Mouse (Mus musculus) midbrain, embryonic 13.5 days (tissue): Measurements from ENCODE around the gene Ednrb. TPM values are rescaled to one million over a fixed set of nuclear protein-coding genes. Genes with fewer than 3 reads are reported as not detected.

Experiments
- ATAC-seq: fragments of 200-750 bp; cut with Nextera tagmentation; 2 replicates; pipeline ENCODE4 v1.8.0; 2017; ENCODE audit warnings: mild to moderate bottlenecking, moderate TSS enrichment, moderate library complexity
- H3K27ac ChIP-seq: fragments of 300-500 bp; sonication (generic); 2 replicates; pipeline ENCODE4 v1.5.1; 2015; ENCODE audit warnings: inconsistent platforms, mild to moderate bottlenecking, moderate library complexity
- H3K27me3 ChIP-seq: fragments of 300-500 bp; sonication (generic); 2 replicates; pipeline ENCODE4 v1.6.1; 2015; ENCODE audit warnings: mild to moderate bottlenecking, inconsistent platforms
- H3K36me3 ChIP-seq: fragments of 300-500 bp; sonication (generic); 2 replicates; pipeline ENCODE4 v1.6.1; 2015; ENCODE audit warnings: mild to moderate bottlenecking, inconsistent platforms
- H3K4me1 ChIP-seq: fragments of 300-500 bp; sonication (generic); replicated peaks from 2 replicates; pipeline ENCODE4 v1.6.1; 2015; ENCODE audit warnings: inconsistent platforms
- H3K4me2 ChIP-seq: fragments of 300-500 bp; sonication (generic); replicated peaks from 2 replicates; pipeline ENCODE4 v1.6.1; 2015; ENCODE audit warnings: moderate library complexity, mild to moderate bottlenecking, inconsistent platforms
- H3K4me3 ChIP-seq: fragments of 300-500 bp; sonication (generic); replicated peaks from 2 replicates; pipeline ENCODE4 v1.5.1; 2015; ENCODE audit warnings: mild to moderate bottlenecking, inconsistent platforms
- H3K9ac ChIP-seq: fragments of 300-500 bp; sonication (generic); replicated peaks from 2 replicates; pipeline ENCODE4 v1.6.1; 2015; ENCODE audit warnings: mild to moderate bottlenecking, inconsistent platforms
- H3K9me3 ChIP-seq: fragments of 300-500 bp; sonication (generic); 2 replicates; pipeline ENCODE4 v1.6.1; 2016; ENCODE audit warnings: mild to moderate bottlenecking, inconsistent platforms
- WGBS: fragments of 180-500 bp; shearing (Covaris S2); methylation state at CpG from one replicate; pipeline ENCODE4 v1.1.7; 2015; 5-methylcytosine and 5-hydroxymethylcytosine counted together
- polyA plus RNA-seq: library from polyadenylated mRNA; unstranded; fragments of >200 nt; fragmentation: Nextera tagmentation; extraction: Ambion mirVana; gene quantifications from 2 replicates; pipeline ENCODE4 v1.2.1, GENCODE M21; 2015

Ednrb gene
- polyA plus RNA-seq, result 86.9 and 105 TPM in 2 replicates

- Histone ChIP-seq H3K27me3 (no peaks in the 10 kb centered on the region), H3K4me2 (peak within 1 kb of the TSS; percentile 96), H3K27ac (peak within 1 kb of the TSS; percentile 74), H3K4me1 (peaks cover 26% of the 10 kb centered on the region), H3K36me3 (no peaks in the 10 kb centered on the region), H3K9me3 (no peaks in the 10 kb centered on the region), H3K4me3 (peak within 1 kb of the TSS; percentile 58), H3K9ac (peak within 1 kb of the TSS; percentile 68)
- 0% methylated on average over 24 of the region's 24 CpGs for WGBS
- peak; percentile 82 for ATAC-seq
These were observed at the start of gene Ednrb for GRCm38 (mm10) chr14:103844011-103844549. Gene Ednrb (minus strand): TSS chr14:103844402.

GRCm38 (mm10) chr14:103892411-103892938, 48.3 kb upstream of the Ednrb start:
- Histone ChIP-seq H3K4me1 (no peaks in the 10 kb centered on the region), H3K4me3 (no peak overlapping the region), H3K4me2 (no peak overlapping the region), H3K27ac (no peak overlapping the region), H3K9ac (no peak overlapping the region), H3K36me3 (no peaks in the 10 kb centered on the region), H3K27me3 (no peaks in the 10 kb centered on the region), H3K9me3 (no peaks in the 10 kb centered on the region)
- 90% methylated on average over 8 of the region's 8 CpGs for WGBS
- no peak for ATAC-seq

GRCm38 (mm10) chr14:103890761-103891160, 46.6 kb upstream of the Ednrb start:
- no peak overlapping the region for H3K9ac ChIP-seq
- H3K27me3 ChIP-seq, result no peaks in the 10 kb centered on the region
- 88% methylated on average over 4 of the region's 4 CpGs for WGBS
- no peaks in the 10 kb centered on the region for H3K36me3 ChIP-seq
- no peak overlapping the region for H3K4me3 ChIP-seq
- no peak overlapping the region for H3K27ac ChIP-seq
- no peak for ATAC-seq
- no peaks in the 10 kb centered on the region for H3K4me1 ChIP-seq
- H3K4me2 ChIP-seq, result no peak overlapping the region
- H3K9me3 ChIP-seq, result no peaks in the 10 kb centered on the region

- H3K36me3 ChIP-seq, result no peaks in the 10 kb centered on the region
- ATAC-seq, result no peak
- no peaks in the 10 kb centered on the region for H3K27me3 ChIP-seq
- no peak overlapping the region for H3K27ac ChIP-seq
- H3K4me1 ChIP-seq, result no peaks in the 10 kb centered on the region
- WGBS, result 75% methylated on average over 7 of the region's 7 CpGs
- no peak overlapping the region for H3K4me3 ChIP-seq
- H3K4me2 ChIP-seq, result no peak overlapping the region
- H3K9ac ChIP-seq, result no peak overlapping the region
- no peaks in the 10 kb centered on the region for H3K9me3 ChIP-seq
These were observed 40.8 kb upstream of the Ednrb start for GRCm38 (mm10) chr14:103884892-103885575.

- no peak overlapping the region for H3K4me3 ChIP-seq
- H3K4me2 ChIP-seq, result no peak overlapping the region
- H3K27ac ChIP-seq, result no peak overlapping the region
- no peaks in the 10 kb centered on the region for H3K9me3 ChIP-seq
- no peak overlapping the region for H3K9ac ChIP-seq
- no peaks in the 10 kb centered on the region for H3K36me3 ChIP-seq
- no peaks in the 10 kb centered on the region for H3K27me3 ChIP-seq
- WGBS, result 79% methylated on average over 3 of the region's 3 CpGs
- no peak for ATAC-seq
- no peaks in the 10 kb centered on the region for H3K4me1 ChIP-seq
These were observed 38.7 kb upstream of the Ednrb start for GRCm38 (mm10) chr14:103882943-103883342.

GRCm38 (mm10) chr14:103877117-103877516, 32.9 kb upstream of the Ednrb start:
- H3K4me2 ChIP-seq, result no peak overlapping the region
- H3K27me3 ChIP-seq, result no peaks in the 10 kb centered on the region
- H3K36me3 ChIP-seq, result no peaks in the 10 kb centered on the region
- no peak overlapping the region for H3K27ac ChIP-seq
- no peak overlapping the region for H3K9ac ChIP-seq
- no peaks in the 10 kb centered on the region for H3K4me1 ChIP-seq
- no peak overlapping the region for H3K4me3 ChIP-seq
- ATAC-seq, result no peak
- WGBS, result 87% methylated on average over 2 of the region's 2 CpGs
- H3K9me3 ChIP-seq, result no peaks in the 10 kb centered on the region

- no peak for ATAC-seq
- H3K27me3 ChIP-seq, result no peaks in the 10 kb centered on the region
- 89% methylated on average over 3 of the region's 3 CpGs for WGBS
- H3K4me2 ChIP-seq, result no peak overlapping the region
- no peaks in the 10 kb centered on the region for H3K9me3 ChIP-seq
- H3K4me1 ChIP-seq, result no peaks in the 10 kb centered on the region
- H3K36me3 ChIP-seq, result no peaks in the 10 kb centered on the region
- H3K9ac ChIP-seq, result no peak overlapping the region
- no peak overlapping the region for H3K27ac ChIP-seq
- H3K4me3 ChIP-seq, result no peak overlapping the region
These were observed 32.4 kb upstream of the Ednrb start for GRCm38 (mm10) chr14:103876598-103876997.

GRCm38 (mm10) chr14:103866636-103867035, 22.4 kb upstream of the Ednrb start:
- no peak overlapping the region for H3K27ac ChIP-seq
- H3K9ac ChIP-seq, result no peak overlapping the region
- no peaks in the 10 kb centered on the region for H3K27me3 ChIP-seq
- H3K4me2 ChIP-seq, result no peak overlapping the region
- H3K4me3 ChIP-seq, result no peak overlapping the region
- no peaks in the 10 kb centered on the region for H3K9me3 ChIP-seq
- ATAC-seq, result no peak
- H3K36me3 ChIP-seq, result no peaks in the 10 kb centered on the region
- 85% methylated on average over 2 of the region's 2 CpGs for WGBS
- H3K4me1 ChIP-seq, result no peaks in the 10 kb centered on the region

- no peak for ATAC-seq
- Histone ChIP-seq H3K4me1 (no peaks in the 10 kb centered on the region), H3K9ac (no peak overlapping the region), H3K4me2 (no peak overlapping the region), H3K36me3 (no peaks in the 10 kb centered on the region), H3K27ac (no peak overlapping the region), H3K4me3 (no peak overlapping the region), H3K27me3 (no peaks in the 10 kb centered on the region), H3K9me3 (no peaks in the 10 kb centered on the region)
- 87% methylated on average over 2 of the region's 2 CpGs for WGBS
These were observed 21.0 kb upstream of the Ednrb start for GRCm38 (mm10) chr14:103865226-103865625.

GRCm38 (mm10) chr14:103850071-103850845, 6.1 kb upstream of the Ednrb start:
- no peaks in the 10 kb centered on the region for H3K27me3 ChIP-seq
- H3K4me1 ChIP-seq, result 0 out of 2 replicates have a peak, but pooled peaks cover under 1% of the 10 kb centered on the region
- no peak overlapping the region for H3K4me3 ChIP-seq
- no peak overlapping the region for H3K4me2 ChIP-seq
- H3K36me3 ChIP-seq, result no peaks in the 10 kb centered on the region
- WGBS, result 59% methylated on average over 7 of the region's 7 CpGs
- H3K27ac ChIP-seq, result no peak overlapping the region
- ATAC-seq, result 0 out of 2 replicates have a peak, but pooled peaks have one; percentile 17
- peaks cover 2% of the 10 kb centered on the region; the same call in 1 of the 2 replicates for H3K9me3 ChIP-seq
- H3K9ac ChIP-seq, result no peak overlapping the region

GRCm38 (mm10) chr14:103845716-103846115, 1.5 kb upstream of the Ednrb start:
- no peak overlapping the region for H3K9ac ChIP-seq
- H3K4me1 ChIP-seq, result peaks cover 26% of the 10 kb centered on the region
- no peak overlapping the region for H3K4me2 ChIP-seq
- H3K4me3 ChIP-seq, result no peak overlapping the region
- no peaks in the 10 kb centered on the region for H3K27me3 ChIP-seq
- H3K27ac ChIP-seq, result no peak overlapping the region
- 98% methylated on average over 2 of the region's 2 CpGs for WGBS
- no peaks in the 10 kb centered on the region for H3K9me3 ChIP-seq
- H3K36me3 ChIP-seq, result no peaks in the 10 kb centered on the region
- no peak for ATAC-seq

GRCm38 (mm10) chr14:103844944-103845343, 742 bp upstream of the Ednrb start:
- H3K9me3 ChIP-seq, result no peaks in the 10 kb centered on the region
- no peak overlapping the region for H3K4me3 ChIP-seq
- no peak for ATAC-seq
- peak overlapping the region; percentile 74 for H3K27ac ChIP-seq
- H3K36me3 ChIP-seq, result no peaks in the 10 kb centered on the region
- WGBS, result 36% methylated on average over 7 of the region's 7 CpGs
- peak overlapping the region; percentile 96 for H3K4me2 ChIP-seq
- no peak overlapping the region for H3K9ac ChIP-seq
- H3K27me3 ChIP-seq, result no peaks in the 10 kb centered on the region
- H3K4me1 ChIP-seq, result peaks cover 26% of the 10 kb centered on the region
